Mouse (Mus musculus): ENCODE measurements around the gene Sbno1.

- peak; percentile 67; the same call in 1 of the 2 replicates for TF ChIP-seq CTCF (IDR thresholded peaks at IDR 0.05; ENCODE audit: borderline replicate concordance, control insufficient read depth, extremely low read depth, insufficient read depth, low read length, poor library complexity)
- no peak for TF ChIP-seq POLR2A (IDR thresholded peaks at IDR 0.05; ENCODE audit: control insufficient read depth, extremely low read depth, insufficient read depth, low read length, poor library complexity)
These were observed 14.4 kb upstream of the Sbno1 start for GRCm38 (mm10) chr5:124440094-124440701.
